Mouse (Mus musculus) layer of hippocampus, adult 8-10 months (tissue): ENCODE results near the gene Olfr49. TPM values are rescaled to one million over a fixed set of nuclear protein-coding genes. Genes with fewer than 3 reads are reported as not detected.
"Not testable (repeated sequence)": the region's sequence is repeated elsewhere in the genome, so short reads cannot be mapped to it uniquely, and the experiment has no call there.

Experiments
- DNase-seq, 2 experiments: peaks; one replicate each; pipeline ENCODE4 v3.0.0; 2022; ENCODE audit warnings: low spot score in 2 of 2
- total RNA-seq, 4 experiments: library from RNA; stranded (reverse); gene quantifications; 2 replicates each; pipeline ENCODE4 v1.2.4; 2022

Gene Olfr49
- total RNA-seq, 4 experiments from 2014 or later: not detected

DNA sequence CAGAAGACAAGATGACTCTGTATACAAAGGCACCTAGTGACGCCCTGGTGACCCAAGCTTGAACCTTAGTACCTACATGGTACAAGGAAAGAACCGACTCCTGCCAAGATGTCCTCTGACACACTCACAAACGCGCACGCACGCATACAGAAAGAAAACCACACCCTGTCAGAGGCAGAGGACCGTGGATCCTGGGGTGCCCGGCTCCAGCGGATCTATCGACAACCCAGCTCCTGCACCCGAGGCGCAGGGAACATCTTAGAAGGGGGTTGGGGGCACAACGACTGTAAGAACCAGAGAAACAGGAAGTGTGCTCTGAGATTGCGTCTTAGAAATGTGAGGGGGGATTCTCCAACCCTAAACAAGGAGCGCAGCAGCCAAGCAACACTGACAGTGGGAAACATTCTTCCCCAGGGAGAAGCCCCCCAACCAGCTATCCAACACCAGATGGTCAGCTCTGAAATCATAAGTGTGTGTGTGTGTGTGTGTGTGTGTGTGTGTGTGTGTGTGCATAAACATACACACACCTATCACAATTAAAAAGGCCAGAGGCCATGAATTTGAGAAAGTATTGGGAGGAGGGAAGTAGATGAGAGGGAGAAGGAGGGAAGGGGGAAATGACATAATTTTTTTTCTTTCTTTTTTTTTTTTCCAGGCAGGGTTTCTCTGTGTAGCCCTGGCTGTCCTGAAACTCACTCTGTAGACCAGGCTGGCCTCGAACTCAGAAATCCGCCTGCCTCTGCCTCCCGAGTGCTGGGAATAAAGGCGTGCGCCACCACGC is 53.4 kb downstream of the Olfr49 start:
- DNase-seq: no peak

DNA sequence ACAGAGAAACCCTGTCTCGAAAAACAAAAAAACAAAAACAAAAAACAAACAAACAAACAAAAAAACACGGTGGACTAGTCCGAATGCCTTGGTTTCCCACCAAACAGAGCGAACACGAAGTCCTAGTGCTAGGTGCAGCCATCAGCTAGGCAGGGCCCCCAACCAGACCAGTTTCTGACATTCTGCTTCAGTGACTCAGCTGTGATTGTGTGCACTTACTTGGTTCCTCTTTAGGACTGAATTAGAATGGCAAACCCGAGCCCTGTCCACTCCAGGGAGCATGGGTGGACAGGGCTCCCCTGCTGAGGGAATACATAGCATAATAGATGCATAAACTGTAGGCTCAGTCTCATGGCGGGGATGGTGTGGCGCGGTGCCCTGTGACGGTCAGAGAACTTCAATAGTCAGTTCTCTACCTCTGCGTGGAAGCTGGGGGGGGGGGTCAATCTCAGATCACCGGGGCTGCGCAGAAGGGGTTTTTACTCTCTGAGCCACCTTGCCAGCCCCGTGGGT is 54.0 kb downstream of the Olfr49 start:
- no peak for DNase-seq

DNA sequence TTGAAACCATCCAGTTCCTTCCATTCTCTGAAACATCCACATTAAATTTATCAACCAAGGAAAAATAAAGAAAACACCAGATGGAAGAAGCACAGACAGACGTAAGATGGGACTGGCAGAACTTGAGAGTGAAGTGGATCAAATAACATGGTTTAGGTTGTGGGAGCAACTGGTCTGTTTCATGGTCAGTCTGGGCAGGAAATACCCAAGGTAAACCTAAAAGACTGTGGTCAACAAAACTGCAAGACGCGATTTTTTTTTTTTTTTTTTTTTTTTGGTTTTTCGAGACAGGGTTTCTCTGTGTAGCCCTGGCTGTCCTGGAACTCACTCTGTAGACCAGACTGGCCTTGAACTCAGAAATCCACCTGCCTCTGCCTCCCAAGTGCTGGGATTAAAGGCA is 54.9 kb downstream of the Olfr49 start:
- DNase-seq: not testable (repeated sequence)

DNA sequence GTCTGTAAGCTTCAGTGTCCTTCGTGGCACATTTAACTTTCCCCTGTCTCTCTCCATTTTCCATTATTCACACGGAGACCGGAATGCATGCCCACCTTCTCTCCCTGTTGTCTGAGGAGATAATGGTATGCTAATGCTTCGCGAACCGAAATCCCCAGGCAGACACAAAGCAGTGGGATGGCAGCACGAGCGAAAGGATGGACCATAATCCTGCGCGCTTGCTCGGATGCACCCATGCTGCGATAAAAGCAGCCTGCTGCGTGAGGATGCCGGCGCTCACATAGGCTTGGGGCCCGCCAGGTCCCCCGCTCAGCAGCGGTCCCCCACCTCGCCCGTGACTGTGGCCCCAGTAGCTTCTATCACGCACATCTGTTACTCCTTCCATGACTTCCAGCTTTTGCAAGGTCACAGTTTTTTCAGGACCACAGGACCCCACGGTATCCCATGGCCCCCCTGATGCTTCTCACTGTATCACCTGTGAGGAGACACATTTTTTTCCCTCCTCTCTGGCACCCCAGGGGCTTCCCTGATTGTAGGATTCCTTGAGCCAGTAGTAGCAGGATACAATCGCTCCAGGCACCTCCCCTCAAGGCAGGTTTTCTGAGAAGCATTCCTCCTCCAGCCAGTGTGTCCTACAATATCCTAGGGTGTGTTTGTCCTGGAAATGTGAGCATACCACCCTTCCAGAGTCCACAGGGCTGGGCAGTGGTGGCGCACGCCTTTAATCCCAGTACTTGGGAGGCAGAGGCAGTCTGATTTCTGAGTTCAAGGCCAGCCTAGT is 55.6 kb downstream of the Olfr49 start:
- DNase-seq: no peak

DNA sequence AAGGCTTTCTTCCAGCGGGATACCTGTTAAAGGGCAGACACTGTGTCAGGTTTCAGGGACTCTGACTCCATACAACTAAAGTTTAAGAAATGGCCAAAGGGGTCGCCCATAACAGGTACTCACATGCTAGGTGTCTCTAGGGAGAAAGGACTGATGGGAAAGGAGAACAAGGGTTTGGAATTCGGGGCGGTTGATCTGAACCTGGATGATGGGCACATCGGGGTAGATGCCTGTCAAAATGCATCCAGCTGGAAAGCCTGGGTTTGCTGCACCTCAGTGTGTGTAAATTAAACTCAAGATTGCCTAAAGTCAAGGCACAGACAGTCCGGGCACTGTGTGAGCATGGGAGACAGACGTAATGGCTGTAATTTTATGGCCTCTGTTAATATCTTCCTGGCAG is 56.2 kb downstream of the Olfr49 start:
- no peak for DNase-seq

Other genes with a start within 250 kb of the Olfr49 start
- 100 to 1,000 TPM; 107 to 132 (median 119) TPM for gene Dad1, start 30.8 kb downstream of the Olfr49 start, total RNA-seq
- gene Abhd4, start 30.8 kb downstream of the Olfr49 start, total RNA-seq: 10 to 100 TPM; 51.6 to 78.9 (median 60.2) TPM
- 10 to 100 TPM; 50.0 to 56.6 (median 53.4) TPM for gene Oxa1l, start 75.9 kb upstream of the Olfr49 start, total RNA-seq
- 1 to 10 TPM; 2.0 to 6.5 (median 3.3) TPM for gene Slc7a7, start 132.8 kb upstream of the Olfr49 start, total RNA-seq
- gene Mrpl52, start 142.0 kb upstream of the Olfr49 start, total RNA-seq: 100 to 1,000 TPM in 2 of 4 experiments, 10 to 100 TPM in 2; 88.3 to 116 (median 96.6) TPM
- gene Mmp14, start 146.7 kb upstream of the Olfr49 start, total RNA-seq: 10 to 100 TPM; 10.3 to 16.0 (median 13.4) TPM
- 10 to 100 TPM; 32.0 to 44.8 (median 36.7) TPM for gene Lrp10, start 179.2 kb upstream of the Olfr49 start, total RNA-seq
- 10 to 100 TPM; 15.7 to 25.1 (median 18.7) TPM for gene Rem2, start 191.2 kb upstream of the Olfr49 start, total RNA-seq
- 10 to 100 TPM; 47.0 to 58.2 (median 51.9) TPM for gene Prmt5, start 232.6 kb upstream of the Olfr49 start, total RNA-seq